Mouse (Mus musculus): ENCODE data around the gene Tnxb. TPM values are rescaled to one million over a fixed set of nuclear protein-coding genes. Genes with fewer than 3 reads are reported as not detected.

Gene Tnxb
- total RNA-seq, 2 experiments from 2014 or later, result 38.3 to 50.5 TPM

- DNase-seq, result no peak
Measured at GRCm38 (mm10) chr17:34643379-34643778, 27.0 kb upstream of the Tnxb start.

GRCm38 (mm10) chr17:34643944-34644343 lies 26.4 kb upstream of the Tnxb start:
- no peak for DNase-seq

- peak; percentile 93 for DNase-seq
Measured at GRCm38 (mm10) chr17:34644608-34645007, 25.7 kb upstream of the Tnxb start, which contains the start of gene Fkbpl. TSS of gene Fkbpl (plus strand) at chr17:34644764.

GRCm38 (mm10) chr17:34645256-34645829 lies 25.0 kb upstream of the Tnxb start:
- no peak for DNase-seq

- no peak for DNase-seq
Measured at GRCm38 (mm10) chr17:34645831-34646511, 24.4 kb upstream of the Tnxb start.

GRCm38 (mm10) chr17:34646906-34647787 lies 23.2 kb upstream of the Tnxb start, which contains the start of gene Atf6b:
TSS of gene Atf6b (plus strand) at chr17:34647146.
- DNase-seq, result peak; percentile 97

GRCm38 (mm10) chr17:34648141-34648890 lies 22.0 kb upstream of the Tnxb start:
- DNase-seq, result no peak

GRCm38 (mm10) chr17:34649106-34649864 lies 21.1 kb upstream of the Tnxb start:
- no peak for DNase-seq

GRCm38 (mm10) chr17:34650781-34651180 lies 19.6 kb upstream of the Tnxb start:
- no peak for DNase-seq

- no peak for DNase-seq
Measured at GRCm38 (mm10) chr17:34651507-34652221, 18.7 kb upstream of the Tnxb start.

GRCm38 (mm10) chr17:34652546-34652945 lies 17.8 kb upstream of the Tnxb start:
- no peak for DNase-seq

- no peak for DNase-seq
Measured at GRCm38 (mm10) chr17:34652985-34653384, 17.4 kb upstream of the Tnxb start.

- DNase-seq, result no peak
Measured at GRCm38 (mm10) chr17:34653746-34654285, 16.5 kb upstream of the Tnxb start.

- DNase-seq, result peak; percentile 58
Measured at GRCm38 (mm10) chr17:34654392-34654791, 15.9 kb upstream of the Tnxb start.

- no peak for DNase-seq
Measured at GRCm38 (mm10) chr17:34655160-34655559, 15.2 kb upstream of the Tnxb start.

- DNase-seq, result peak; percentile 95
Measured at GRCm38 (mm10) chr17:34655581-34655991, 14.7 kb upstream of the Tnxb start.

GRCm38 (mm10) chr17:34656666-34657065 lies 13.7 kb upstream of the Tnxb start:
- DNase-seq, result peak; percentile 57

- DNase-seq, result no peak
Measured at GRCm38 (mm10) chr17:34657271-34657670, 13.1 kb upstream of the Tnxb start.

- no peak for DNase-seq
Measured at GRCm38 (mm10) chr17:34658145-34658544, 12.2 kb upstream of the Tnxb start.

GRCm38 (mm10) chr17:34658591-34658990 lies 11.7 kb upstream of the Tnxb start:
- DNase-seq, result no peak

All from gastrocnemius, postnatal 25 days (tissue).